Mouse (Mus musculus) cerebellum, adult 2 months (tissue): Measurements from ENCODE around the gene Gm10521. TPM values are rescaled to one million over a fixed set of nuclear protein-coding genes. Genes with fewer than 3 reads are reported as not detected.
"Not testable (repeated sequence)": the region's sequence is repeated elsewhere in the genome, so short reads cannot be mapped to it uniquely, and the experiment has no call there.

Experiments
- DNase-seq, 2 experiments: peaks; one replicate each; pipeline ENCODE4 v3.0.0; 2021
- H3K27ac ChIP-seq: fragments of 200-500 bp; 2 replicates; pipeline ENCODE4 v1.5.1; 2012; ENCODE audit warnings: low read length, control low read depth, inconsistent platforms; ENCODE audit not compliant: insufficient read depth
- H3K27me3 ChIP-seq: fragments of 200-500 bp; 2 replicates; pipeline ENCODE4 v1.6.1; 2012; ENCODE audit warnings: inconsistent platforms, mild to moderate bottlenecking, low read length, moderate library complexity; ENCODE audit not compliant: control insufficient read depth, insufficient read depth
- H3K4me1 ChIP-seq: fragments of 200-500 bp; 2 replicates; pipeline ENCODE4 v1.6.1; 2011; ENCODE audit warnings: low read length; ENCODE audit not compliant: control insufficient read depth, insufficient read depth
- H3K4me3 ChIP-seq: fragments of 200-500 bp; replicated peaks from 2 replicates; pipeline ENCODE3; 2011; ENCODE audit warnings: mild to moderate bottlenecking, low read depth, low read length, control low read depth; ENCODE audit not compliant: insufficient read depth
- CTCF ChIP-seq: fragments of 200-500 bp; IDR thresholded peaks from 2 replicates; pipeline ENCODE4 v1.5.1; 2011; ENCODE audit warnings: low read depth, mild to moderate bottlenecking, control low read depth, low read length, moderate library complexity, borderline replicate concordance; ENCODE audit not compliant: insufficient read depth
- POLR2A ChIP-seq: fragments of 200-500 bp; IDR thresholded peaks from 2 replicates; pipeline ENCODE4 v1.6.1; 2011; ENCODE audit warnings: low read length, control low read depth, borderline replicate concordance; ENCODE audit not compliant: insufficient read depth
- WGBS: fragments of 180-500 bp; shearing (Covaris S2); methylation state at CpG from one replicate; pipeline ENCODE4 v1.1.7; 2018; 5-methylcytosine and 5-hydroxymethylcytosine counted together
- polyA plus RNA-seq: library from polyadenylated mRNA; depleted of rRNA; stranded (reverse); fragments of >200 nt; gene quantifications from 2 replicates; pipeline ENCODE4 v1.2.3, GENCODE M21; 2012; rRNA removed

Gm10521 gene
- 0.08 and 0.10 TPM in 2 replicates for polyA plus RNA-seq

GRCm38 (mm10) chr1:171895364-171895763 lies at the start of gene Gm10521:
Gm10521 (plus strand) TSS chr1:171895664.
- not testable (repeated sequence) for H3K27ac ChIP-seq, DNase-seq, H3K4me3 ChIP-seq, H3K27me3 ChIP-seq, H3K4me1 ChIP-seq
- 68% methylated on average over 5 of the region's 5 CpGs for WGBS

GRCm38 (mm10) chr1:171848201-171848600 lies 47.3 kb upstream of the Gm10521 start:
- H3K27ac ChIP-seq: no peak overlapping the region
- no peak overlapping the region for H3K4me3 ChIP-seq
- DNase-seq: no peak
- TF ChIP-seq POLR2A (no peak), CTCF (no peak)
- no peaks in the 10 kb centered on the region for H3K4me1 ChIP-seq
- H3K27me3 ChIP-seq: no peaks in the 10 kb centered on the region

- 75% methylated on average over 4 of the region's 4 CpGs for WGBS
- H3K4me1 ChIP-seq: no peaks in the 10 kb centered on the region
These were observed 46.7 kb upstream of the Gm10521 start for GRCm38 (mm10) chr1:171848757-171849156.

GRCm38 (mm10) chr1:171849454-171849853 lies 46.0 kb upstream of the Gm10521 start:
- WGBS: 88% methylated on average over 5 of the region's 5 CpGs
- Histone ChIP-seq H3K4me3 (no peak overlapping the region), H3K27ac (no peak overlapping the region), H3K4me1 (no peaks in the 10 kb centered on the region), H3K27me3 (no peaks in the 10 kb centered on the region)
- TF ChIP-seq CTCF (no peak), POLR2A (no peak)
- no peak for DNase-seq

More at GRCm38 (mm10) chr1:171848757-171849156, 46.7 kb upstream of the Gm10521 start:
- Histone ChIP-seq H3K27ac (no peak overlapping the region), H3K27me3 (no peaks in the 10 kb centered on the region), H3K4me3 (no peak overlapping the region)
- no peak for DNase-seq
- TF ChIP-seq CTCF: no peak
- no peak for TF ChIP-seq POLR2A

GRCm38 (mm10) chr1:171865467-171865866 lies 30.0 kb upstream of the Gm10521 start:
- no peaks in the 10 kb centered on the region for H3K27me3 ChIP-seq
- no peaks in the 10 kb centered on the region for H3K4me1 ChIP-seq
- H3K4me3 ChIP-seq: no peak overlapping the region
- TF ChIP-seq CTCF: no peak
- TF ChIP-seq POLR2A: no peak
- no peak overlapping the region for H3K27ac ChIP-seq
- 94% methylated on average over 4 of the region's 4 CpGs for WGBS
- no peak for DNase-seq

- TF ChIP-seq POLR2A (no peak), CTCF (no peak)
- no peak overlapping the region for H3K4me3 ChIP-seq
- H3K27ac ChIP-seq: no peak overlapping the region
- no peaks in the 10 kb centered on the region for H3K27me3 ChIP-seq
- WGBS: 65% methylated on average over 1 of the region's 1 CpGs
- no peak for DNase-seq
- no peaks in the 10 kb centered on the region for H3K4me1 ChIP-seq
These were observed 8.5 kb upstream of the Gm10521 start for GRCm38 (mm10) chr1:171886989-171887388.

- DNase-seq: no peak
- no peak overlapping the region for H3K4me3 ChIP-seq
- 87% methylated on average over 1 of the region's 1 CpGs for WGBS
- H3K4me1 ChIP-seq: no peaks in the 10 kb centered on the region
- H3K27ac ChIP-seq: no peak overlapping the region
- no peaks in the 10 kb centered on the region for H3K27me3 ChIP-seq
- TF ChIP-seq CTCF (no peak), POLR2A (no peak)
These were observed 8.5 kb downstream of the Gm10521 start for GRCm38 (mm10) chr1:171904011-171904410.

GRCm38 (mm10) chr1:171915638-171916458 lies 20.4 kb downstream of the Gm10521 start:
- no peak for TF ChIP-seq POLR2A
- no peak for TF ChIP-seq CTCF
- 79% methylated on average over 13 of the region's 13 CpGs for WGBS
- no peak overlapping the region for H3K4me3 ChIP-seq

More at GRCm38 (mm10) chr1:171915638-171916458, 20.4 kb downstream of the Gm10521 start:
- Histone ChIP-seq H3K27ac (no peak overlapping the region), H3K27me3 (no peaks in the 10 kb centered on the region), H3K4me1 (no peaks in the 10 kb centered on the region)
- no peak for DNase-seq
